In genomic region chr15:26795518-26795917, GRCm38 (mm10) we compare ENCODE assay signal across 9 mouse cellular contexts.
A peak's percentile ranks its signal among the peaks of the same experiment; 100 is the strongest.
DNase-seq lines count a peak whose midpoint lies in the region; ATAC-seq lines count a peak whose summit lies in the region.
"Had no signal": no experiment of that assay in that cellular context is flagged by ENCODE, and none has a peak within 500 bp of the region (broad histone marks: within the 10 kb centered on the region; RNA-seq: fewer than 3 reads in every experiment).

No protein-coding gene starts in this region.

- ATAC-seq in neural tube, embryonic 14.5 days (ENCODE audit: low read depth): peak; percentile 86
- ATAC-seq in granulocyte monocyte progenitor cell, adult 5-6 weeks (replicated peaks; ENCODE audit: poor library complexity, severe bottlenecking): no peak

- no peak overlapping the region for H3K4me3 ChIP-seq in neural tube, embryonic 14.5 days (ENCODE audit: low read depth, low read length)
- H3K4me3 ChIP-seq: heart, embryonic 13.5 days had no signal

- 22% methylated on average over 6 of the region's 6 CpGs for WGBS in neural tube, embryonic 14.5 days

- DNase-seq in cerebellum, postnatal 10 days: peak; percentile 64 to 76
- DNase-seq in cerebellum, adult 11 months: no peak
- peak; percentile 48 to 67 for DNase-seq in frontal cortex, adult 2 months (ENCODE audit: extremely low spot score in 1 of 2, low spot score in 1 of 2)
- DNase-seq in left cerebral cortex, adult 18-20 months (ENCODE audit: low spot score in 2 of 2): peak; percentile 41 to 72
- DNase-seq in spleen, postnatal 10 days (ENCODE audit: low spot score in 2 of 2): no peak
- no peak for DNase-seq in lung, postnatal 36 days

- H3K9me3 ChIP-seq in neural tube, embryonic 14.5 days (ENCODE audit: control insufficient read depth, low read length): no peaks in the 10 kb centered on the region
- H3K9me3 ChIP-seq: heart, embryonic 13.5 days had no signal

- no peak overlapping the region for H3K4me2 ChIP-seq in neural tube, embryonic 14.5 days (ENCODE audit: low read depth, low read length)
- H3K4me2 ChIP-seq: heart, embryonic 13.5 days had no signal

- H3K27ac ChIP-seq in neural tube, embryonic 14.5 days (ENCODE audit: low read depth, low read length): no peak overlapping the region
- H3K27ac ChIP-seq: heart, embryonic 13.5 days had no signal

- no peaks in the 10 kb centered on the region for H3K4me1 ChIP-seq in neural tube, embryonic 14.5 days (ENCODE audit: control insufficient read depth, insufficient read depth, low read length)

- H3K36me3 ChIP-seq in neural tube, embryonic 14.5 days (ENCODE audit: control insufficient read depth, insufficient read depth, low read length): no peaks in the 10 kb centered on the region
- H3K36me3 ChIP-seq: heart, embryonic 13.5 days had no signal

- no peak overlapping the region for H3K9ac ChIP-seq in neural tube, embryonic 14.5 days (replicated peaks; ENCODE audit: low read depth, low read length)
- H3K9ac ChIP-seq: heart, embryonic 13.5 days had no signal

- no peaks in the 10 kb centered on the region for H3K27me3 ChIP-seq in neural tube, embryonic 14.5 days (ENCODE audit: control insufficient read depth, insufficient read depth, low read length)
- H3K27me3 ChIP-seq: heart, embryonic 13.5 days had no signal

Comparison
In these comparisons a context has a peak if more than half of its experiments do, and no peak if none do; other contexts are left out.
1. DNase-seq: peak in cerebellum, postnatal 10 days (2 of 2), frontal cortex, adult 2 months (2 of 2) and left cerebral cortex, adult 18-20 months (2 of 2); none in cerebellum, adult 11 months (single experiment), spleen, postnatal 10 days (0 of 2) and lung, postnatal 36 days (single experiment).